ENCODE assay signal across 22 mouse cellular contexts in genomic region chr3:130584007-130584406, GRCm38 (mm10). TPM values are rescaled to one million over a fixed set of nuclear protein-coding genes. Genes with fewer than 3 reads are reported as not detected.
"Had no signal": no experiment of that assay in that cellular context is flagged by ENCODE, and none has a peak within 500 bp of the region (broad histone marks: within the 10 kb centered on the region; RNA-seq: fewer than 3 reads in every experiment).

No protein-coding gene starts in this region.

- H3K27me3 ChIP-seq: midbrain, embryonic 13.5 days; neural tube, embryonic 13.5 days; neural tube, embryonic 15.5 days had no signal

- H3K9me3 ChIP-seq: midbrain, embryonic 10.5 days; midbrain, embryonic 13.5 days; neural tube, embryonic 13.5 days; neural tube, embryonic 15.5 days had no signal

- H3K4me2 ChIP-seq: lung, embryonic 14.5 days; midbrain, embryonic 13.5 days; neural tube, embryonic 13.5 days; neural tube, embryonic 15.5 days had no signal

- H3K27ac ChIP-seq: midbrain, embryonic 10.5 days; midbrain, embryonic 13.5 days; neural tube, embryonic 13.5 days; neural tube, embryonic 15.5 days had no signal

- H3K4me1 ChIP-seq: neural tube, embryonic 15.5 days had no signal

- H3K9ac ChIP-seq: lung, embryonic 14.5 days; midbrain, embryonic 13.5 days; neural tube, embryonic 13.5 days; neural tube, embryonic 15.5 days had no signal

- H3K4me3 ChIP-seq: midbrain, embryonic 10.5 days; midbrain, embryonic 13.5 days; myocyte; neural tube, embryonic 13.5 days; neural tube, embryonic 15.5 days had no signal

- ATAC-seq: midbrain, embryonic 13.5 days; midbrain, embryonic 16.5 days had no signal

- H3K36me3 ChIP-seq: midbrain, embryonic 10.5 days; midbrain, embryonic 13.5 days; neural tube, embryonic 13.5 days; neural tube, embryonic 15.5 days had no signal

- DNase-seq: lung, adult 18-20 months; lung, embryonic 14.5 days; lung, postnatal 10 days; lung, postnatal 4 days; right cerebral cortex, adult 18-20 months; right cerebral cortex, postnatal 25 days; right cerebral cortex, postnatal 4 days; spleen, adult 18-20 months; thymus, adult 18-20 months; thymus, postnatal 14 days; thymus, postnatal 36 days had no signal

RNA-seq across cellular contexts. Expression of gene Etnppl, which starts 33.2 kb away (rescaled TPM):
- polyA plus RNA-seq: lung, embryonic 14.5 days; lung, embryonic 16.5 days; midbrain, embryonic 10.5 days; midbrain, embryonic 13.5 days; midbrain, embryonic 16.5 days; myocyte; neural tube, embryonic 11.5 days; neural tube, embryonic 13.5 days; stomach, embryonic 14.5 days; stomach, embryonic 16.5 days; thymus, postnatal 0 days had no signal
